Mouse (Mus musculus): Measurements from ENCODE around the gene Gm20503.

DNA sequence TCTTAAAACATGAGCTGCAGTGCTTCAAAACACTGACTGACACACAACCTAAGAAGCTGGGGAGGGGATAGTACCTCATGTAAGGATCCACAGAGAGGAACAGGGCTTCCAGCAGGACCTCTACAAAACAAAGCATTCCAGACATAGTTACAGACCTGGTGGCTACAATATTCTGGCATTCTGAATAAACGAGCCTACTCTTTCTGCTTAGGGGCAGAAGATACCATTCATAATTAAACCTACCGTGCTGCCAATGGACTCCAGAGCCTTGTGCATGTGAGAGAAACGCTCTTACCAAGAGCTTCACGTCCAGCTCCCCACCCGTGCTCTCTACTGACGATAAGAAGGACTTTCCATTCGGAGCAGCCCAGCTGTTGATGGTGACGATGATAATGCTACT lies 20.2 kb upstream of the Gm20503 start:
- TF ChIP-seq CTCF (IDR thresholded peaks at IDR 0.05 in 2 of 3, conservative IDR thresholded peaks at IDR 0.05 in 1 of 3; ENCODE audit: control insufficient read depth in 1 of 3, insufficient read depth in 1 of 3, low read depth in 2 of 3, low read length in 3 of 3, poor library complexity in 1 of 3, severe bottlenecking in 1 of 3) (no peak), MAFK (IDR thresholded peaks at IDR 0.05; ENCODE audit: borderline replicate concordance, low read depth, low read length) (no peak), ZKSCAN1 (IDR thresholded peaks at IDR 0.05; ENCODE audit: low read depth, low read length) (no peak), ZNF384 (IDR thresholded peaks at IDR 0.05; ENCODE audit: low read depth, low read length) (no peak), TAL1 (IDR thresholded peaks at IDR 0.05; ENCODE audit: low read length) (no peak), MEF2A (IDR thresholded peaks at IDR 0.05; ENCODE audit: extremely low read depth, insufficient replicate concordance, low read depth, low read length, poor library complexity, severe bottlenecking) (no peak), POLR2A (IDR thresholded peaks at IDR 0.05; ENCODE audit: control insufficient read depth in 1 of 2, insufficient read depth in 1 of 2, low read depth in 1 of 2, low read length in 2 of 2, poor library complexity in 1 of 2) (no peak), MAZ (IDR thresholded peaks at IDR 0.05; ENCODE audit: low read depth, low read length) (no peak), TBP (IDR thresholded peaks at IDR 0.05; ENCODE audit: low read depth, low read length) (no peak), EP300 (IDR thresholded peaks at IDR 0.05; ENCODE audit: low read depth in 1 of 2, low read length in 2 of 2) (no peak), MYC (IDR thresholded peaks at IDR 0.05; ENCODE audit: low read depth, low read length) (no peak)
